Mouse (Mus musculus): ENCODE results near the gene Krt31. TPM values are rescaled to one million over a fixed set of nuclear protein-coding genes. Genes with fewer than 3 reads are reported as not detected.

Gene Krt31
- polyA plus RNA-seq (2011; ENCODE audit: insufficient read length, low read depth, missing spikeins), result not detected in 2 replicates

GRCm38 (mm10) chr11:100050451-100050850, at the start of gene Krt31:
Krt31 (minus strand) TSS chr11:100050551.
- peaks cover 1% of the 10 kb centered on the region for H3K4me1 ChIP-seq (ENCODE audit: control insufficient read depth, insufficient read depth, low read length)
- TF ChIP-seq POLR2A (IDR thresholded peaks at IDR 0.05; ENCODE audit: low read depth, low read length), result no peak
- no peak for TF ChIP-seq CTCF (IDR thresholded peaks at IDR 0.05; ENCODE audit: borderline replicate concordance, insufficient read depth, low read length)
- no peak within 1 kb of the TSS for H3K4me3 ChIP-seq (ENCODE audit: insufficient read depth, low read length)

DNA sequence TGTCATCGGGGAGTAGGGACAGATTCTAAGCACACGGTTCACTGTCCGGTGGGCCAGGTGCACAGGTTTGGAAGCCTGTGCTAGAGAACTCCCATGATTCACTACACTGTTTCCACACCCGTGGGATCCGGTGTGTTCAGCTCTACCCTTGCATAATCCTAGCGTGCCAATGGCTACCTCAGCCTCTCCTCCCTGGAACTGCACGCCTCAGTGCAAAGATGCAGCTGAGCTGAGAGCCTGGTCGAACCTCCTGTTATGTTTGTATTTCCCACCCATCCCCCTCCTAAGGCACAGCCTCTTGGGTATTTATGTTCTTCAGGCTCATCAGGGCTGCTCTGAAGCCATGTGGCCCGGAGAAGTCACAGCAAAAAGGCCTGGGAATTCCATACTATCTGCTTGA, 47.5 kb upstream of the Krt31 start:
- TF ChIP-seq CTCF (IDR thresholded peaks at IDR 0.05; ENCODE audit: borderline replicate concordance, insufficient read depth, low read length) (no peak), POLR2A (IDR thresholded peaks at IDR 0.05; ENCODE audit: low read depth, low read length) (no peak)
- Histone ChIP-seq H3K27ac (ENCODE audit: insufficient read depth, low read length) (no peak overlapping the region), H3K4me1 (ENCODE audit: control insufficient read depth, insufficient read depth, low read length) (no peaks in the 10 kb centered on the region), H3K4me3 (ENCODE audit: insufficient read depth, low read length) (no peak overlapping the region)

More at GRCm38 (mm10) chr11:100050451-100050850, at the start of gene Krt31:
- no peak within 1 kb of the TSS for H3K27ac ChIP-seq (ENCODE audit: insufficient read depth, low read length)

GRCm38 (mm10) chr11:100096141-100096540, 45.8 kb upstream of the Krt31 start, which contains the start of gene Krt35:
Krt35 (minus strand) TSS chr11:100096241.
- TF ChIP-seq CTCF (IDR thresholded peaks at IDR 0.05; ENCODE audit: borderline replicate concordance, insufficient read depth, low read length) (no peak), POLR2A (IDR thresholded peaks at IDR 0.05; ENCODE audit: low read depth, low read length) (no peak)
- no peak within 1 kb of the TSS for H3K27ac ChIP-seq (ENCODE audit: insufficient read depth, low read length)
- H3K4me1 ChIP-seq (ENCODE audit: control insufficient read depth, insufficient read depth, low read length), result no peaks in the 10 kb centered on the region

DNA sequence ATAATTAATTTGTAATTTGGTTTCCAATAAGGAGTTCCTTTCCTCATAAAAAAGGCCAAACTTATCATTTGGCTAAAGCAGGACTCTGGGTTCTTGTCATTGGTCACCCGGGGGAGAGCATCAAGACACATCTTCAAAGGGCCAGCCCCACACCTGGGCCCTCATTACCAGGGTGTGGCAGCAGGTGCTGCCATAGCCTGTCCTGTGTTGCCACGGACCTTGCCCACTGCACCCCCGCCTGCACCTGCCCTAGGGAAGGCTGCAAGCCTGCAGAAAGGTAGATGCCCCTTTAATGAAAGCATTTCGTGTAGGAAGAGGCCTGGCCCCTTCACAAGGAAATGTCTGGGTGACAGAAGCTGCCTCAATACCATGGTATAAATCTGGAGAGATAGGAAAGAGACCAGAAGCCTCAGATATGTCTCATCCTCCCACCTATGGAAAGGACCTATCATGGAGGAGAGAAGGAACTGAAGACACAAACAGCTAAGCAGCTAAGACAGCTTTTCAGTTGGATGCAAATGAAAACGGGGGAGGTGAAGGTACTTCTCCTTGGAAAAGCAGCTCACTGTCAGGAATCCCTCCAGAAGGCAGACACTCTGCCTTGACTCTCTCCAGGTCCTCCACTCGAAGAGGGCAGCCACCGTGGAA, 38.2 kb upstream of the Krt31 start:
- H3K4me1 ChIP-seq (ENCODE audit: control insufficient read depth, insufficient read depth, low read length), result no peaks in the 10 kb centered on the region
- H3K4me3 ChIP-seq (ENCODE audit: insufficient read depth, low read length), result no peak overlapping the region
- no peak for TF ChIP-seq CTCF (IDR thresholded peaks at IDR 0.05; ENCODE audit: borderline replicate concordance, insufficient read depth, low read length)
- no peak overlapping the region for H3K27ac ChIP-seq (ENCODE audit: insufficient read depth, low read length)

More at GRCm38 (mm10) chr11:100096141-100096540, 45.8 kb upstream of the Krt31 start, which contains the start of gene Krt35:
- no peak within 1 kb of the TSS for H3K4me3 ChIP-seq (ENCODE audit: insufficient read depth, low read length)

DNA sequence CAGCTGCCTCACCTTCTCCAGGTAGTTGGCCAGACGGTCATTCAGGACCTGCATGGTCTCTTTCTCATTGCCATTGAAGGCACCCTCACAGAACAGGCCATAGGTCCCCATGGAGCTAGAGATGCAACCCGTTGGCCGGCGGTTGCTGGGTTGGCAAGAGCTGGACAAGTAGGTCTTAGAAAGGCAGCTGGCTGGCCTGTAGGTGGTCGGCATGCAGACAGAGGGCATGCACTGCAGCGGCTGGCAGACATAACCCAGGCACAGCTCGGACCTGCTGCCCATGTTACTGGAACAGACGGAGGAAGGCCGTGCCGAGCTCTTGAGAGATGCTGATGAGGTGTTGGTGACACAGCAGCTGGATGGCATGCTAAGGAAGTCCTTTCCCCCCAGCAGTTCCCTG, 37.5 kb upstream of the Krt31 start, which contains the start of gene Krt32:
Krt32 (minus strand) TSS at position 366 of the 400 bp plus-strand sequence.
- TF ChIP-seq CTCF (IDR thresholded peaks at IDR 0.05; ENCODE audit: borderline replicate concordance, insufficient read depth, low read length) (no peak), POLR2A (IDR thresholded peaks at IDR 0.05; ENCODE audit: low read depth, low read length) (no peak)
- Histone ChIP-seq H3K4me1 (ENCODE audit: control insufficient read depth, insufficient read depth, low read length) (no peaks in the 10 kb centered on the region), H3K27ac (ENCODE audit: insufficient read depth, low read length) (no peak within 1 kb of the TSS), H3K4me3 (ENCODE audit: insufficient read depth, low read length) (no peak within 1 kb of the TSS)

DNA sequence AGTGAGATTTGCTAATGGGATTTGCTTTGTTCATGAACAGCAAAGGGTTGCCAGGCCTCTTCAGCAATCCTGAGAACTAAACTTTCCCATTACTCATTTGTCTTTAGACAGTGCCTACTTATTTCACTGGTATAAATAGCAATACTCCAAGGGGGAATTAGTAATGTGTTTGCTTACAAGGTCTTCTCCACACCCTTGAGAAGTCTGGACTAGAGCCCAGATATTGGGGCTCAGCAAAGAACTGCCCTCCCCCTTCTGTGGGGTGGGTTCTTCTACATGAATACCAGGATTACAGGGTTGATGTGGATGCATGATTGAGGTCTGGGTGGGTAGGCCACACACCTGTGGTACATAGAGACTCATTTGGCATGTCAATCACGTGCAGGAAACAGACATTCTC, 23.5 kb upstream of the Krt31 start:
- H3K4me1 ChIP-seq (ENCODE audit: control insufficient read depth, insufficient read depth, low read length), result no peaks in the 10 kb centered on the region
- TF ChIP-seq POLR2A (IDR thresholded peaks at IDR 0.05; ENCODE audit: low read depth, low read length), result no peak
- no peak for TF ChIP-seq CTCF (IDR thresholded peaks at IDR 0.05; ENCODE audit: borderline replicate concordance, insufficient read depth, low read length)
- H3K4me3 ChIP-seq (ENCODE audit: insufficient read depth, low read length), result no peak overlapping the region
- no peak overlapping the region for H3K27ac ChIP-seq (ENCODE audit: insufficient read depth, low read length)

GRCm38 (mm10) chr11:100067293-100068036, 17.1 kb upstream of the Krt31 start:
- H3K27ac ChIP-seq (ENCODE audit: insufficient read depth, low read length), result no peak overlapping the region
- H3K4me1 ChIP-seq (ENCODE audit: control insufficient read depth, insufficient read depth, low read length), result no peaks in the 10 kb centered on the region
- TF ChIP-seq POLR2A (IDR thresholded peaks at IDR 0.05; ENCODE audit: low read depth, low read length) (no peak), CTCF (IDR thresholded peaks at IDR 0.05; ENCODE audit: borderline replicate concordance, insufficient read depth, low read length) (no peak)
- no peak overlapping the region for H3K4me3 ChIP-seq (ENCODE audit: insufficient read depth, low read length)

DNA sequence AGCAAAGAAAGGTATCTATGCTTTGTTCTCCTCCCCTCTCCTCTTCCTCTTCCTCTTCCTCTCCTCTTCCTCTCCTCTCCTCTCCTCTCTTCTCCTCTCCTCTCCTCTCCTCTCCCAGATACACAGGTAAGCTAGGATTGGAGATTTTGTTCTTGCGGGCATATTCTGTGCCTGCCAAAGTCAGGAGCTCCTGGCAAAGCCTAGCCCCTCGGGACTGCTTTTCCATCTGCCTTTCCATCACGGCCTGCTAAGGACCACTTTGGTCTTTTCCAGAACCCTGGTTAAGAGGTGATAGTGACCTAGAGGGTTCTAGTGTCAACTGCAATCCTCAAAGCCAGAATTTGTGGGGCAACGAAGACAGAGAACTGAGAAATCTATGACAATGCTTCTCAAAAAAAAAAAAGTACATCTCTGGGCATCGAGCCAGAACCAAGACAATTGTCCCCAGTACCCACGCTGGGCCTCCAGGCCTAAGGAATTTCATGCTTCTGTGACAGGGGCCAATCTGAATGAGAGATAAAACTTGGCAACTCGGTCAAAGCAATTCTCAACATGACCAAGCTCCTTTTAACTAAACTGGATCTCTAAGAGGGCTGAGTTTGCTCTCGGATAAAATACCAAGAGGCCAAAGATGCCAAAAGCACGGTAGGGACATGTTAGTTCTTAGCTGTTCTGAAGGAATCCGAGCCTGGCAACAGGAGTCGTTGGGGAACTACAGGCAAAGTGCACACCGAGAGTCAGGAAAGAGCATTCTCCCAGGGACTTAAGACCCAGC, 16.1 kb upstream of the Krt31 start:
- Histone ChIP-seq H3K4me3 (ENCODE audit: insufficient read depth, low read length) (no peak overlapping the region), H3K4me1 (ENCODE audit: control insufficient read depth, insufficient read depth, low read length) (no peaks in the 10 kb centered on the region), H3K27ac (ENCODE audit: insufficient read depth, low read length) (no peak overlapping the region)
- no peak for TF ChIP-seq POLR2A (IDR thresholded peaks at IDR 0.05; ENCODE audit: low read depth, low read length)
- no peak for TF ChIP-seq CTCF (IDR thresholded peaks at IDR 0.05; ENCODE audit: borderline replicate concordance, insufficient read depth, low read length)

GRCm38 (mm10) chr11:100058875-100059274, 8.5 kb upstream of the Krt31 start:
- Histone ChIP-seq H3K27ac (ENCODE audit: insufficient read depth, low read length) (no peak overlapping the region), H3K4me3 (ENCODE audit: insufficient read depth, low read length) (no peak overlapping the region), H3K4me1 (ENCODE audit: control insufficient read depth, insufficient read depth, low read length) (peaks cover 11% of the 10 kb centered on the region)
- no peak for TF ChIP-seq CTCF (IDR thresholded peaks at IDR 0.05; ENCODE audit: borderline replicate concordance, insufficient read depth, low read length)
- TF ChIP-seq POLR2A (IDR thresholded peaks at IDR 0.05; ENCODE audit: low read depth, low read length), result no peak

Data from embryonic fibroblast, embryonic 13.5 days (primary cell).